Mouse (Mus musculus) midbrain, embryonic 16.5 days (tissue): ENCODE results near the gene Tlr13. TPM values are rescaled to one million over a fixed set of nuclear protein-coding genes. Genes with fewer than 3 reads are reported as not detected.

Source experiments
- ATAC-seq: fragments of 200-750 bp; cut with Nextera tagmentation; 2 replicates; pipeline ENCODE4 v1.8.0; 2017; ENCODE audit warnings: moderate TSS enrichment
- H3K27ac ChIP-seq: fragments of 300-500 bp; sonication (generic); 2 replicates; pipeline ENCODE4 v1.5.1; 2014; ENCODE audit warnings: mild to moderate bottlenecking, low read length, mixed read lengths
- H3K27me3 ChIP-seq: fragments of 300-500 bp; sonication (generic); 2 replicates; pipeline ENCODE4 v1.6.1; 2014; ENCODE audit warnings: low read depth, low read length, mixed read lengths; ENCODE audit not compliant: control insufficient read depth, insufficient read depth
- H3K36me3 ChIP-seq: fragments of 300-500 bp; sonication (generic); 2 replicates; pipeline ENCODE4 v1.6.1; 2014; ENCODE audit warnings: mild to moderate bottlenecking, low read length, moderate library complexity, mixed read lengths; ENCODE audit not compliant: control insufficient read depth, insufficient read depth
- H3K4me1 ChIP-seq: fragments of 300-500 bp; sonication (generic); 2 replicates; pipeline ENCODE4 v1.6.1; 2014; ENCODE audit warnings: mild to moderate bottlenecking, low read length, mixed read lengths; ENCODE audit not compliant: control insufficient read depth, insufficient read depth
- H3K4me2 ChIP-seq: fragments of 300-500 bp; sonication (generic); 2 replicates; pipeline ENCODE4 v1.6.1; 2014; ENCODE audit warnings: mild to moderate bottlenecking, low read length, mixed read lengths
- H3K4me3 ChIP-seq: fragments of 300-500 bp; sonication (generic); 2 replicates; pipeline ENCODE4 v1.5.1; 2014; ENCODE audit warnings: low read depth, mild to moderate bottlenecking, low read length, moderate library complexity, mixed read lengths
- H3K9ac ChIP-seq: fragments of 300-500 bp; sonication (generic); 2 replicates; pipeline ENCODE4 v1.6.1; 2014; ENCODE audit warnings: low read depth, low read length, mixed read lengths
- H3K9me3 ChIP-seq: fragments of 300-500 bp; sonication (generic); replicated peaks from 2 replicates; pipeline ENCODE4 v1.6.1; 2014; ENCODE audit warnings: mild to moderate bottlenecking, low read length, mixed read lengths; ENCODE audit not compliant: control insufficient read depth, poor library complexity, severe bottlenecking
- WGBS: fragments of 180-500 bp; shearing (Covaris S2); extraction: QIAGEN DNeasy Blood & Tissue Kit; methylation state at CpG from one replicate; pipeline ENCODE4 v1.1.7; 2014; 5-methylcytosine and 5-hydroxymethylcytosine counted together
- polyA plus RNA-seq: library from polyadenylated mRNA; unstranded; fragments of >200 nt; fragmentation: Nextera tagmentation; extraction: Ambion mirVana; gene quantifications from 2 replicates; pipeline ENCODE4 v1.2.1, GENCODE M21; 2015

The Tlr13 gene
- 0.19 and 0.24 TPM in 2 replicates for polyA plus RNA-seq

DNA sequence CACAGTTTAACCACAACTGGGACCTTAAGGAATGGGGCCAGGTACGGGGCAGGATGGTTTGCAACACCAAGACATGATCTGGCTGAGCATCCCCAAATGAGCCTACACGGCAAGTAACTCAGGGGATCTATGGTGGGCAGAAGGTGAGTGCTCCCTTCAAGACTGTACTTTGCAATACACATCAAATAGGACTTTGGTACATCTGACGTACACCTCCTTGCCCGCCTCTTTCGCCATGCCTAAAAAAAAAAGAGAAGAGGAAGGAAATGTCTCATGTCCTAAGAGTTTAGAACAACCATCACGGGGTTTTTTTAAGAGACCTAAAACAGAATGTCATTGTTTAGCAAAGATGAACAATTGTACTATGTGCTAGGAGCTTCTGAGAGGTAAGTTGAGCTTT, at the start of gene Tlr13:
Gene Tlr13 (plus strand): TSS at position 269 of the 400 bp plus-strand sequence.
- no peak within 1 kb of the TSS for H3K27ac ChIP-seq
- no peaks in the 10 kb centered on the region for H3K9me3 ChIP-seq
- no peaks in the 10 kb centered on the region for H3K36me3 ChIP-seq
- H3K4me1 ChIP-seq: no peaks in the 10 kb centered on the region
- H3K4me2 ChIP-seq: no peak within 1 kb of the TSS
- H3K9ac ChIP-seq: no peak within 1 kb of the TSS
- no peak within 1 kb of the TSS for H3K4me3 ChIP-seq
- 87% methylated on average over 6 of the region's 6 CpGs for WGBS
- ATAC-seq: no peak
- H3K27me3 ChIP-seq: no peaks in the 10 kb centered on the region

- no peaks in the 10 kb centered on the region for H3K9me3 ChIP-seq
- no peaks in the 10 kb centered on the region for H3K27me3 ChIP-seq
- 55% methylated on average over 2 of the region's 2 CpGs for WGBS
- no peak overlapping the region for H3K27ac ChIP-seq
- H3K36me3 ChIP-seq: peaks cover 7% of the 10 kb centered on the region; the same call in 1 of the 2 replicates
- ATAC-seq: no peak
- no peak overlapping the region for H3K4me3 ChIP-seq
- H3K4me2 ChIP-seq: no peak overlapping the region
- H3K9ac ChIP-seq: no peak overlapping the region
- H3K4me1 ChIP-seq: no peaks in the 10 kb centered on the region
Observed at GRCm38 (mm10) chrX:106105464-106105863, 37.5 kb upstream of the Tlr13 start.

DNA sequence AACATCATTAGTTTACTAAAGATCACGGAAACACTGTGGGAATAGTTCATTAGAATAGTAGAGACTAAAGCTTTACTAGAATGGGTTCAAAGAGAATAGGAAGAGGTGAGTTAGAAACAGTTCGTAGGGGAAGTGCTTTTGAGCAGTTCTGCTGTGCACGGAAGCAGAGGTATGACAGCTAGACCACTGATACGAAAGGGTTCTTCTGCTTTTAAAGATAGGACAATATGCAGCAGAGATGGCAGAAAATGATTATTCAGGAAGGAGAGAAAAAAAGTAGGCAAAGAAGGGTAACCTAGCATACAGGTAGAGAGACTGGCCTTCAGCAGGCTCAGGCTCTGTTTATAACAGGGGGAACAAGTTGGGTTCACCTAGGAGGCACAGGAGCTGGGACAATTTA, 29.1 kb upstream of the Tlr13 start:
- no peak overlapping the region for H3K9ac ChIP-seq
- H3K27me3 ChIP-seq: no peaks in the 10 kb centered on the region
- no peak for ATAC-seq
- no peak overlapping the region for H3K27ac ChIP-seq
- no peak overlapping the region for H3K4me2 ChIP-seq
- no peaks in the 10 kb centered on the region for H3K4me1 ChIP-seq
- 0 out of 2 replicates have a peak, but pooled peaks cover 4% of the 10 kb centered on the region for H3K36me3 ChIP-seq
- 89% methylated on average over 4 of the region's 4 CpGs for WGBS
- no peaks in the 10 kb centered on the region for H3K9me3 ChIP-seq
- H3K4me3 ChIP-seq: no peak overlapping the region

- H3K4me3 ChIP-seq: no peak overlapping the region
- no peak overlapping the region for H3K27ac ChIP-seq
- no peaks in the 10 kb centered on the region for H3K9me3 ChIP-seq
- H3K27me3 ChIP-seq: no peaks in the 10 kb centered on the region
- no peaks in the 10 kb centered on the region for H3K4me1 ChIP-seq
- H3K9ac ChIP-seq: no peak overlapping the region
- ATAC-seq: no peak
- H3K4me2 ChIP-seq: no peak overlapping the region
- WGBS: 94% methylated on average over 1 of the region's 1 CpGs
- H3K36me3 ChIP-seq: 0 out of 2 replicates have a peak, but pooled peaks cover 4% of the 10 kb centered on the region
Observed at GRCm38 (mm10) chrX:106114674-106115073, 28.3 kb upstream of the Tlr13 start.

DNA sequence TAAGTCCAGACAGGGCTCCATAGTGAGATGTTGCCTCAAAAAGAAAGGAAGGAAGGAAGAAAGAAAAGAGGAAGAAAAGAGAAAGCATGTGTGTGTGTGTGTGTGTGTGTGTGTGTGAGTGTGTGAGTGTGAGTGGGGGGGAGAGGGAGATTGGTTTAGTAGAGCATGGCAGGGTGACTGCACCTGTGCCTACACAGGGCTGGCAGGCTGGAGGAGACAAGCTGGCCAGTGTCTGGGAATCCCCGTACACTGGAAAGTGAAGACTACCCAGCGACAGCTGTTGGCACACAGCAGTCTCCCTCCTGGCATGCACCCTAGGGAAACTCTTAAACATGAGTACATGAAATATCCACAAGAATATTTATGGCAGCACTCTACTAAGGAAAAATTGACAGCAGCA, 20.2 kb upstream of the Tlr13 start:
- H3K27me3 ChIP-seq: no peaks in the 10 kb centered on the region
- no peak overlapping the region for H3K27ac ChIP-seq
- no peak overlapping the region for H3K9ac ChIP-seq
- ATAC-seq: no peak
- no peak overlapping the region for H3K4me3 ChIP-seq
- H3K4me1 ChIP-seq: no peaks in the 10 kb centered on the region
- H3K4me2 ChIP-seq: no peak overlapping the region
- 90% methylated on average over 2 of the region's 2 CpGs for WGBS
- H3K9me3 ChIP-seq: no peaks in the 10 kb centered on the region
- no peaks in the 10 kb centered on the region for H3K36me3 ChIP-seq

DNA sequence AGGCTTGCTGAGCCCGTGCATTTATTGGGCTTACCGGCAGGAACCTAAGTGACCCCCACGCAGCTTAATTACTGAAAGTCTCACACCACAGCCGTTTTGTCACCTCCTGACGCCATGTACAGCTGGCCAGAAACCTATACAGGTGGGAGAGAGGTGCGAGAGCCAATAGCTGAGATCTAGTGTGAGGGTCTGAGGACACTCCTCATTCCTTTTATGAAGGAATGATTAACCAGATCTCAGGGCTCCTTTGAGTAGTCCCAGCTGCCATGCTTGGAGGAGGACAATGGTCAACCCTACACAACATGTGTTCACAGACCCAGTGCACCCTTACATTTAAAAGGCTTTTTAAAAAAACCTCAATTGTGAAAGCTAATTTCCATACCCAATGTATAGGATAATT, 14.7 kb upstream of the Tlr13 start:
- Histone ChIP-seq H3K4me2 (no peak overlapping the region), H3K4me1 (no peaks in the 10 kb centered on the region), H3K4me3 (no peak overlapping the region), H3K36me3 (no peaks in the 10 kb centered on the region), H3K27me3 (no peaks in the 10 kb centered on the region), H3K9me3 (no peaks in the 10 kb centered on the region), H3K9ac (no peak overlapping the region), H3K27ac (no peak overlapping the region)
- no peak for ATAC-seq
- WGBS: 81% methylated on average over 6 of the region's 6 CpGs

DNA sequence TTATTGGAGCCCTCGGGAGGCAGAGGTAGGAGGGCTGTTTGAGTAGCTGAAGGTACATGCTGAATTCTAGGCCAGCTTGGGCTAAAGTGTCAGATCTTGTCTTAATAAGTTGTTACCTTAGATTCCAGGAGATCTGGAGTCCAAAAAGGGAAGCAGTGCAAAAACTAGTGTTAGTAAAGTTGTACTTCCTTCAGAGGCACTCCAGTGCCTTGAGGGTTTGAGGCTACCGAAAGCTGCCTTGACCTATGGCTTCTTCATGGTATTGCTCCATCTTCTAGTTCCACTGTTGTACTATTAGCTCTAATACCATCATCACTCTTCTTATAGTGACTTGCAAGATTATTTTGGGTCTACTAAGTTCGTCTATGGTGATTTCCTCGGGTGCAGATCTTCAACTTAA, 13.1 kb upstream of the Tlr13 start:
- Histone ChIP-seq H3K9me3 (no peaks in the 10 kb centered on the region), H3K27me3 (no peaks in the 10 kb centered on the region), H3K9ac (no peak overlapping the region), H3K4me1 (no peaks in the 10 kb centered on the region), H3K4me3 (no peak overlapping the region), H3K36me3 (no peaks in the 10 kb centered on the region), H3K27ac (no peak overlapping the region), H3K4me2 (no peak overlapping the region)
- WGBS: 93% methylated on average over 4 of the region's 4 CpGs
- ATAC-seq: no peak

DNA sequence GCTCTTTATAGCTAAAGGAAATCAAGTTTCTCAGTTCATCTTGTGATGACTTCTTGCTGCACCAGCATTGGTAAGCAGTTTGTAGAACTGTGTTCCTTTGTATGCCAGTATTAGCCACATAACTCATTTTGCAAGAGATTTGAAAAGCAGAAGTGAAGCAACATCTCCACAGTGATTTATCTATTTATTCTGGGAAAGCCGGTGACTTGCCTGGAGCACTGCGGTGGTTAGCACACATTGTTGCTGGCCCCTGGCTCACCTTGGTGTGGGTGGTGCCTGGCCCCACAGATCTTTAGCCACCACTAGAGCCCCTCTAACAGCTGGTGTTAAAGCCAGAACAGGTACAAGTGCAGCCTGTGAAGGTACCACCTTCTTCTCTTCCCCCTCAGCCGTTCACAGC, 8.1 kb upstream of the Tlr13 start:
- Histone ChIP-seq H3K36me3 (no peaks in the 10 kb centered on the region), H3K4me2 (no peak overlapping the region), H3K9ac (no peak overlapping the region), H3K4me3 (no peak overlapping the region), H3K4me1 (no peaks in the 10 kb centered on the region), H3K9me3 (no peaks in the 10 kb centered on the region), H3K27ac (no peak overlapping the region), H3K27me3 (no peaks in the 10 kb centered on the region)
- no peak for ATAC-seq
- WGBS: 91% methylated on average over 3 of the region's 3 CpGs

DNA sequence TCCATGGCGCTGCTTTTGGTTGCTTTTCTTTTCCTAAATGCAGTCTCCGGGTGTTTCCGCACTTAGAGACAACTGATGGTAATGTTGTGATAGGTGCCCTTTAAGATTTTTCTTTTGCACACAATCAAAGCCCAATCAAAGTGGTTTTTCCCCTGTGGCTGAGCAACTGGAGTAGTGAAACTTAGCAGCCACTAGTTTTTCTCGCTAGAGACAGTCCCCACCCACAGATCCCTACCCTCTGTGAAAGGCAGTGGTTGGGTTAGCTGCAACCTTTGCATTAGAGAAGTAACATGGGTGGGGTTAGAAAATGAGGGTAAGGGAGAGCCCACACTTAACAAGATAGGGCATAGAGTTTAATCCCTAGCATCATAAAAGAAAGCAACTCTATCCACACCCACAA, 7.5 kb upstream of the Tlr13 start:
- Histone ChIP-seq H3K27ac (no peak overlapping the region), H3K9me3 (no peaks in the 10 kb centered on the region), H3K4me3 (no peak overlapping the region)

More for the DNA sequence above, 7.5 kb upstream of the Tlr13 start:
- H3K36me3 ChIP-seq: no peaks in the 10 kb centered on the region
- 86% methylated on average over 4 of the region's 4 CpGs for WGBS
- no peak overlapping the region for H3K9ac ChIP-seq
- ATAC-seq: no peak
- H3K27me3 ChIP-seq: no peaks in the 10 kb centered on the region
- H3K4me2 ChIP-seq: no peak overlapping the region
- no peaks in the 10 kb centered on the region for H3K4me1 ChIP-seq
